Mouse (Mus musculus) embryonic facial prominence, embryonic 13.5 days (tissue): ENCODE results near the gene Hoxc5. TPM values are rescaled to one million over a fixed set of nuclear protein-coding genes. Genes with fewer than 3 reads are reported as not detected.

Experiments used
- ATAC-seq: fragments of 200-750 bp; cut with Nextera tagmentation; 2 replicates; pipeline ENCODE4 v1.8.0; 2017; ENCODE audit warnings: low read depth; ENCODE audit not compliant: insufficient number of reproducible peaks, insufficient read depth, low FRiP score, low TSS enrichment
- H3K27ac ChIP-seq: fragments of 300-500 bp; sonication (generic); 2 replicates; pipeline ENCODE4 v1.5.1; 2015; ENCODE audit warnings: moderate library complexity, mild to moderate bottlenecking, inconsistent platforms
- H3K27me3 ChIP-seq: fragments of 300-500 bp; sonication (generic); 2 replicates; pipeline ENCODE4 v1.6.1; 2015; ENCODE audit warnings: mild to moderate bottlenecking, inconsistent platforms
- H3K36me3 ChIP-seq: fragments of 300-500 bp; sonication (generic); 2 replicates; pipeline ENCODE4 v1.6.1; 2015; ENCODE audit warnings: mild to moderate bottlenecking, inconsistent platforms
- H3K4me1 ChIP-seq: fragments of 300-500 bp; sonication (generic); 2 replicates; pipeline ENCODE4 v1.6.1; 2015; ENCODE audit warnings: inconsistent platforms
- H3K4me2 ChIP-seq: fragments of 300-500 bp; sonication (generic); 2 replicates; pipeline ENCODE4 v1.6.1; 2015; ENCODE audit warnings: moderate library complexity, mild to moderate bottlenecking, inconsistent platforms
- H3K4me3 ChIP-seq: fragments of 300-500 bp; sonication (generic); 2 replicates; pipeline ENCODE4 v1.5.1; 2015; ENCODE audit warnings: mild to moderate bottlenecking, inconsistent platforms
- H3K9ac ChIP-seq: fragments of 300-500 bp; sonication (generic); 2 replicates; pipeline ENCODE4 v1.6.1; 2015; ENCODE audit warnings: mild to moderate bottlenecking, inconsistent platforms
- H3K9me3 ChIP-seq: fragments of 300-500 bp; sonication (generic); 2 replicates; pipeline ENCODE4 v1.6.1; 2016; ENCODE audit warnings: inconsistent platforms
- WGBS: fragments of 180-500 bp; shearing (Covaris S2); methylation state at CpG from one replicate; pipeline ENCODE4 v1.1.7; 2015; ENCODE audit warnings: mixed read lengths; 5-methylcytosine and 5-hydroxymethylcytosine counted together
- polyA plus RNA-seq: library from polyadenylated mRNA; unstranded; fragments of >200 nt; fragmentation: Nextera tagmentation; extraction: Ambion mirVana; gene quantifications from 2 replicates; pipeline ENCODE4 v1.2.1, GENCODE M21; 2015

Hoxc5 gene
- polyA plus RNA-seq, 1 experiment from 2014 or later: 1.8 TPM

- no peak overlapping the region for H3K9ac ChIP-seq
- no peaks in the 10 kb centered on the region for H3K36me3 ChIP-seq
- no peak overlapping the region for H3K27ac ChIP-seq
- peak overlapping the region; percentile 22 for H3K4me3 ChIP-seq
- peaks cover 100% of the 10 kb centered on the region for H3K27me3 ChIP-seq
- H3K9me3 ChIP-seq: no peaks in the 10 kb centered on the region
- peak overlapping the region; percentile 34 for H3K4me2 ChIP-seq
- H3K4me1 ChIP-seq: peaks cover 7% of the 10 kb centered on the region
- under 1% methylated on average over 88 of the region's 88 CpGs for WGBS
- no peak for ATAC-seq
These were observed 14.4 kb downstream of the Hoxc5 start for GRCm38 (mm10) chr15:102981379-102982288.

GRCm38 (mm10) chr15:102983716-102984115 is 16.5 kb downstream of the Hoxc5 start:
- 2% methylated on average over 12 of the region's 12 CpGs for WGBS
- no peak overlapping the region for H3K4me3 ChIP-seq
- H3K4me1 ChIP-seq: peaks cover 7% of the 10 kb centered on the region
- no peaks in the 10 kb centered on the region for H3K9me3 ChIP-seq
- H3K9ac ChIP-seq: no peak overlapping the region
- H3K4me2 ChIP-seq: no peak overlapping the region
- ATAC-seq: no peak
- no peak overlapping the region for H3K27ac ChIP-seq
- H3K27me3 ChIP-seq: peaks cover 100% of the 10 kb centered on the region
- no peaks in the 10 kb centered on the region for H3K36me3 ChIP-seq

GRCm38 (mm10) chr15:102984521-102984920 is 17.3 kb downstream of the Hoxc5 start:
- no peak overlapping the region for H3K27ac ChIP-seq
- ATAC-seq: no peak
- no peak overlapping the region for H3K4me2 ChIP-seq
- H3K27me3 ChIP-seq: peaks cover 100% of the 10 kb centered on the region
- no peaks in the 10 kb centered on the region for H3K36me3 ChIP-seq
- H3K9ac ChIP-seq: no peak overlapping the region
- peaks cover 7% of the 10 kb centered on the region for H3K4me1 ChIP-seq
- 2% methylated on average over 10 of the region's 10 CpGs for WGBS
- H3K4me3 ChIP-seq: no peak overlapping the region
- H3K9me3 ChIP-seq: no peaks in the 10 kb centered on the region

GRCm38 (mm10) chr15:102984925-102985324 is 17.7 kb downstream of the Hoxc5 start:
- Histone ChIP-seq H3K4me2 (no peak overlapping the region), H3K9ac (no peak overlapping the region), H3K27ac (no peak overlapping the region), H3K36me3 (no peaks in the 10 kb centered on the region), H3K4me3 (no peak overlapping the region), H3K4me1 (peaks cover 7% of the 10 kb centered on the region), H3K9me3 (no peaks in the 10 kb centered on the region), H3K27me3 (peaks cover 100% of the 10 kb centered on the region)
- no peak for ATAC-seq
- WGBS: 3% methylated on average over 3 of the region's 3 CpGs

- Histone ChIP-seq H3K4me3 (no peak overlapping the region), H3K27me3 (peaks cover 100% of the 10 kb centered on the region), H3K4me2 (no peak overlapping the region), H3K36me3 (no peaks in the 10 kb centered on the region), H3K9ac (no peak overlapping the region), H3K27ac (no peak overlapping the region), H3K9me3 (no peaks in the 10 kb centered on the region), H3K4me1 (0 out of 2 replicates have a peak, but pooled peaks cover 6% of the 10 kb centered on the region)
- WGBS: 2% methylated on average over 21 of the region's 21 CpGs
- ATAC-seq: no peak
These were observed 20.0 kb downstream of the Hoxc5 start for GRCm38 (mm10) chr15:102987124-102987833.

- Histone ChIP-seq H3K27ac (no peak overlapping the region), H3K4me2 (no peak overlapping the region), H3K36me3 (no peaks in the 10 kb centered on the region), H3K9me3 (no peaks in the 10 kb centered on the region), H3K4me1 (0 out of 2 replicates have a peak, but pooled peaks cover 6% of the 10 kb centered on the region), H3K27me3 (peaks cover 100% of the 10 kb centered on the region), H3K9ac (no peak overlapping the region), H3K4me3 (no peak overlapping the region)
- WGBS: 15% methylated on average over 5 of the region's 5 CpGs
- no peak for ATAC-seq
These were observed 20.8 kb downstream of the Hoxc5 start for GRCm38 (mm10) chr15:102988078-102988477.

- no peak for ATAC-seq
- peak within 1 kb of the TSS; percentile 16; the same call in 1 of the 2 replicates for H3K4me3 ChIP-seq
- 0 out of 2 replicates have a peak, but pooled peaks cover 6% of the 10 kb centered on the region for H3K4me1 ChIP-seq
- 1% methylated on average over 69 of the region's 69 CpGs for WGBS
- H3K27ac ChIP-seq: no peak within 1 kb of the TSS
- no peaks in the 10 kb centered on the region for H3K36me3 ChIP-seq
- H3K27me3 ChIP-seq: peaks cover 99% of the 10 kb centered on the region
- no peaks in the 10 kb centered on the region for H3K9me3 ChIP-seq
- H3K4me2 ChIP-seq: 0 out of 2 replicates have a peak within 1 kb of the TSS, but pooled peaks have one; percentile 11
- H3K9ac ChIP-seq: no peak within 1 kb of the TSS
These were observed 23.5 kb downstream of the Hoxc5 start, which contains the start of gene Hoxc8 for GRCm38 (mm10) chr15:102990461-102991397. Hoxc8 (plus strand) TSS chr15:102990607.

GRCm38 (mm10) chr15:102991782-102992181 is 24.5 kb downstream of the Hoxc5 start:
- Histone ChIP-seq H3K4me3 (no peak overlapping the region), H3K9ac (no peak overlapping the region), H3K4me1 (0 out of 2 replicates have a peak, but pooled peaks cover 6% of the 10 kb centered on the region), H3K4me2 (no peak overlapping the region), H3K36me3 (no peaks in the 10 kb centered on the region), H3K27me3 (peaks cover 99% of the 10 kb centered on the region), H3K9me3 (no peaks in the 10 kb centered on the region), H3K27ac (no peak overlapping the region)
- ATAC-seq: no peak
- under 1% methylated on average over 7 of the region's 7 CpGs for WGBS

GRCm38 (mm10) chr15:102992206-102992605 is 25.0 kb downstream of the Hoxc5 start:
- peaks cover 99% of the 10 kb centered on the region for H3K27me3 ChIP-seq
- no peak overlapping the region for H3K4me3 ChIP-seq
- no peaks in the 10 kb centered on the region for H3K9me3 ChIP-seq
- WGBS: under 1% methylated on average over 11 of the region's 11 CpGs
- no peaks in the 10 kb centered on the region for H3K36me3 ChIP-seq
- no peak overlapping the region for H3K9ac ChIP-seq
- 0 out of 2 replicates have a peak, but pooled peaks cover 6% of the 10 kb centered on the region for H3K4me1 ChIP-seq
- ATAC-seq: no peak
- H3K4me2 ChIP-seq: no peak overlapping the region
- no peak overlapping the region for H3K27ac ChIP-seq

GRCm38 (mm10) chr15:102992863-102993262 is 25.6 kb downstream of the Hoxc5 start:
- Histone ChIP-seq H3K4me2 (no peak overlapping the region), H3K36me3 (no peaks in the 10 kb centered on the region), H3K4me3 (no peak overlapping the region), H3K9ac (no peak overlapping the region), H3K27ac (no peak overlapping the region), H3K27me3 (peaks cover 99% of the 10 kb centered on the region), H3K9me3 (no peaks in the 10 kb centered on the region), H3K4me1 (0 out of 2 replicates have a peak, but pooled peaks cover 6% of the 10 kb centered on the region)
- WGBS: under 1% methylated on average over 3 of the region's 3 CpGs
- ATAC-seq: no peak

- no peak overlapping the region for H3K27ac ChIP-seq
- H3K4me2 ChIP-seq: no peak overlapping the region
- WGBS: 1% methylated on average over 9 of the region's 9 CpGs
- H3K4me3 ChIP-seq: no peak overlapping the region
- peaks cover 20% of the 10 kb centered on the region for H3K4me1 ChIP-seq
- no peaks in the 10 kb centered on the region for H3K36me3 ChIP-seq
- H3K27me3 ChIP-seq: peaks cover 99% of the 10 kb centered on the region
- no peak for ATAC-seq
- H3K9ac ChIP-seq: no peak overlapping the region
- no peaks in the 10 kb centered on the region for H3K9me3 ChIP-seq
These were observed 29.3 kb downstream of the Hoxc5 start for GRCm38 (mm10) chr15:102996548-102996947.
